Mouse (Mus musculus): ENCODE data around the gene Rapgef4. TPM values are rescaled to one million over a fixed set of nuclear protein-coding genes. Genes with fewer than 3 reads are reported as not detected.

Gene Rapgef4
- polyA plus RNA-seq, 2 experiments from 2014 or later = 4.0 to 8.2 TPM

DNA sequence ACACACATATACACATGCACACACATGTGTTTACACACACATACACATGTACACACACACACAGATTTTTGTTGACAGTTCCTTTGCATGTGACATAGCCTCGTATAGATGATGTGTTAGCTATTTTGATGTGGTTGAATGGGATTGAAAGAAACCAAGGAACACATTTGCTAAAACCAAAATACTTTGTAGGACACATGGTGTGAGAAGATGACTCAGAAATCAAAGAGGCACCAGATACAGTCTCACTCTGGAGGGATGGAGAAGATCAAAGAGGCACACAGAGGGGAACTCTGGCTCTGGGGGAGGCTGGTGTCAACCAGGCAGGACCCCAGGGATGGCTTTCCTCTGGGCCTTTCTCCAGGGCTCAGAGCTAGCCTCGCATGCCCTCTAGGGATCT is 4.7 kb downstream of the Rapgef4 start:
- no peak for ATAC-seq

DNA sequence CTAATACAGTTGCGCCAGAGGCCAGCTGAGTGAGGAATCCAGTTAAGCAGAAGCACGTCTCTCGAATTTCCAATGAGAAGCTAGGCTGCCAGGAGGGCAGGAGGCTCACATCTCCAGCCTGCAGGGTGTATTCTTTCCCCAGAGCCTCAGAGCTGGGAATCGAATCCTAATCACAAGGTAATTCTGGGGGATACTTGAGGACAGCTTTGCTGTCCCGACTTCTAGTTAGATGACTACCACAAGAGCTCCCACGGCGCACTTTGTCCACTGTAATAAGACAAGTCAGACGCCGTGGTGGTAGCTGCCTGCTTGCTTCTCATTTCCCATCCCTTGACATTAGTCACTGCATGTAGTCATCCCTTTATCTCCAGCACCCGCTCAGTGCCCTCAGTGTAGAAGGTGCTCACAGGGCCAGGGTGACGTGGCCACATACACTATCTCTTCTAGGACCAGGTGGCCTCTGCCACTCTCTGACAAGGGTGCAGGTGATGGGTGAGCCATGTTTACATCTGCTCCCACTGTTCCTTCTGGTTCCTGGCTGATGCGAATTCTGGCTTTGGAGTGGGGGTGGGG is 5.3 kb downstream of the Rapgef4 start:
- ATAC-seq = no peak

DNA sequence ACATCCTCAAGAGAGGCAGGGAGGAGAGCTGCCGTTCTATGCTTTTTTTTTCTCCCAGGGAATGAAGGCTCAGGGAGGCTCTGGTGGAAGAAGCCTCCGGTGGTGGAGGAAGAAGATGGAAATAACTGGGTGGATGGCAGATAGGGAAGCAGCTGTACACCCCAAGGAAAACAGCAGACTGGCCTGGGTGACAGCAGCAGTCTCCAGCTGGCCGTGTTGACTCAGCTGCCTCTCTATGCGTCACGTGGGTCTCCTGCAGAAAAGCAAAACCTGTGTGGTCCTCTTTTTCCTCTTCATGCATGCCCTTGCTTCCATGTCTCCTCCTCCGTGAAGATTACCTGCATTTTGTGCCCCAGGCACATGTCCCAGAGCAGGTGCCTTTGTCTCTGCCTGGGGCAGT is 7.5 kb downstream of the Rapgef4 start:
- ATAC-seq = no peak

GRCm38 (mm10) chr2:71992129-71992528 is 11.1 kb downstream of the Rapgef4 start:
- ATAC-seq = no peak

DNA sequence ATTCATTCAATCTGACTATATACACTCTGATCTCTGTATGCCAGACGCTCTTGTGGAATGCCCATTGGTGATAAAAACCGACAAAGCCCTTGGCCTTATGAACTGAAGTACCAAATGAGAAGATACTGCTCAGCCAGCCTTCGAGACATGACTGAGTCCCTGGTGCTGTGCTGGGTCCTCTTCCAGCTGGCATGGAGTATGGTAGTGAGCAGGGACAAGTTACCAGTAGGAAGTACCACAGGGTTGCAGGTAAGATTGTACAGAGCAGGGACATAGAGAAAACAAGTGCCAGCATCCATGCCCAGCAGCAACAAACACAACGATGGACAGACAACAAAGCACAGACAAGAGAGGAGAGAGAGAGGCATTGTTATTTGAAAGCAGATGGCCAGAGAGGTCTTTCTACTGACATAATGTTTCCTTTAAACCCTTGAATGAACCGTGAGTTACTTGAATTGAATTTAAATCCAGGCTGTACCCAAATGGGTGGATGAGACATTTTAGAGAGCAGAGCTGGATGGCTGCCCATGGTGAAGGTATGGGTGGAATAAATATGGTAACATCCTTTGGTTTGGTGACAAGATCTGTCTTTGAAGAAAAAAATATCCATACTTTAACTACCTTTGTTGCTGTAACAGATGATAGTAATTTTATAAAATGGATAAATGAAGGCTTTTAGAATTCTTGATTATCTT is 12.8 kb downstream of the Rapgef4 start:
- ATAC-seq = no peak

- ATAC-seq = no peak
Observed at GRCm38 (mm10) chr2:71998531-71998930, 17.5 kb downstream of the Rapgef4 start.

GRCm38 (mm10) chr2:72000102-72000501 is 19.1 kb downstream of the Rapgef4 start:
- no peak for ATAC-seq

- ATAC-seq = no peak
Observed at GRCm38 (mm10) chr2:72002843-72003370, 21.9 kb downstream of the Rapgef4 start.

- ATAC-seq = no peak
Observed at GRCm38 (mm10) chr2:72003756-72004525, 22.9 kb downstream of the Rapgef4 start.

GRCm38 (mm10) chr2:72005051-72005450 is 24.0 kb downstream of the Rapgef4 start:
- ATAC-seq = no peak

GRCm38 (mm10) chr2:72009446-72010218 is 28.6 kb downstream of the Rapgef4 start:
- ATAC-seq = no peak

- ATAC-seq = no peak
Observed at GRCm38 (mm10) chr2:72015366-72015765, 34.3 kb downstream of the Rapgef4 start.

- ATAC-seq = no peak
Observed at GRCm38 (mm10) chr2:72016013-72016412, 35.0 kb downstream of the Rapgef4 start.

DNA sequence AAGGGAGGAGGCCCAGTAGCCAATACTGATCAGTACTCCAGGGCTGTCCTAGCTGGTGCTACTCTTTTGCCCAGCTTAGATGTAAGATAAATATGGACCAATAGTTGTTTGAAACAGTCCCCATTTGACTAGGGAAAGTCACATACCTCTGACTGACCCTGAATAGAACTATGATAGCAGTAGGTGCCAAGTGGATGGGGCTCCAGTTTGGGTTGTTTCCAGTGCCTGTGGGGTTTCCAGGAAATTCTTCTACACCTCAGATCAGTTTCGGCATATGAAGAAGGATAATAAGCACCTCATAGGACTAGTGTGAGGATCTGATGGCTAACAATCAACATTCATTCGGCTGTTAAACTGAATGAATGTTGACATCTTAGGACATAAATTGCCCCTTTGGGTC is 36.1 kb downstream of the Rapgef4 start:
- ATAC-seq = no peak

DNA sequence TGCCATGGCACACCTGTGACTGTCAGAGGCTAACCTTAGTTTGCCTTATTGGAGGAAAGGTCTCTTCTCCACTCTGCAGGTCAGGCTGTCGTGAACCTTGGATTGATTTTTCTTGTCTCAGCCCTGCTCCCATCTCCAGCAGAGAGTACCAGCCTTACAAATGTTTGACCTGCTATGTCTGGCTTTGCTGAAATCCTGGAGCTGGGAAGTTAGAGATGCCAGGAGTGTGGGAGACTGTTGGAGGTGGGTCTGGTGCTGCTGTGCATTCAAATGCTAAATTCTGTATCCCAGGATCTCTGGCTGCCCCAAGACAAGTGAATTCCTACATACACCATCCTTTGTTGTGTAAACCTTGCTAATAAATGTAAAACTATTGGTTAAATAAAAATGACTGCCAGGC is 37.7 kb downstream of the Rapgef4 start:
- no peak for ATAC-seq

DNA sequence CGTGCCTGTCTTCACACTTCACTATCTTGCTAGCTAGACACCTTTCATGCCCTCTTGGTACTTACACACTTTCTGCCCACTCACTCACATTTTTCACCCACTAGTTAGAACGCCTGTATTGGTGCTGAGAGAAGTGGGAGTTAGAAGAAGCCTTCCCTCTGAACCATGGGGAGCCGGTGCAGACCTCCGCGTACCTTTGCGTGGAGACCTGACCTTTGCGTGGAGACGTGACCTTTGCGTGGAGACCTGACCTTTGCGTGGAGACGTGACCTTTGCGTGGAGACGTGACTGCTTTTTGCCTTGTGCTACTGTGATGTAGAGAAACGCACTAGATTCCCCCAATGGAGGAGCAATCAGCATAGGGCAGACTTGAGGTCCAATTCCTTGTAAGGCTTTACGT is 39.7 kb downstream of the Rapgef4 start:
- peak; percentile 71 for ATAC-seq

GRCm38 (mm10) chr2:72021440-72021839 is 40.4 kb downstream of the Rapgef4 start:
- ATAC-seq = no peak

DNA sequence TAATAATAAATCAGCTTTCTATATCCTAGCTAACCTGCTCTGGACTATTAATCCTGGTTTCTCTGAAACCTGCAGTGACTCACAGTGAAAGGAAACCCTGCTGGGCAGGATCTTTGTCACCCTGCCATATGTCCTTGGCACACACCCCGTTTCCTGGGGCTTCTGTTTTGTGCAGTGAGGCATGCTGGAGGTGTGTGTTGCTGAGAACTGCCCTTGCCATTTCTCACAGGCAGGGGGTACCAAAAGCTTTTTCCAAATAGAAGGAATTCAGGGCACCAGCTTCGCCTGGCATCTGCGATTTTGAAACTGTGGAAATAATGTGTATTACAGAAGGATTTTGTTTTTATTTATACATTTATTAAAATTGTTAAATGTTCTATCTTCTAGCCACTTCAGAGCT is 40.8 kb downstream of the Rapgef4 start:
- no peak for ATAC-seq

DNA sequence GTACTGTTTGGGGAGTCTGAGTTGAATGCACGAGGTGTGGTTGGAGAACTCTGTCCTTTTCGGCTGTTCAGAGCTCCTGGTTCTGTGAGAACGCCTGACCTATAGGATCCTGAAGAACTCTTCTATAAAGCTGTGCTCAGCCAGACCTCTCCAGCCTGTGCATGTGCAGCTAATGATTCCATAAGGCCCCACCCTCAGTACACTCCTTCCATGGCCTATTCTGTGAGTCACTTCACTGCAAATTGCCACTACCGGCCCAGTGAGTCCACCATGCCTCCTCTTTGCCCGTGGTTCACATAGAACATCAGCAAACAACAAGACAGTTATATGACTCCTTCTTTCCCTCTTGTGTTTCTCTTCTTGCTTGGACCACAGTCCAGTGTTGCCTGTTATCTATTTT is 42.8 kb downstream of the Rapgef4 start:
- no peak for ATAC-seq

GRCm38 (mm10) chr2:72025660-72026059 is 44.6 kb downstream of the Rapgef4 start:
- ATAC-seq = no peak

GRCm38 (mm10) chr2:72026506-72026905 is 45.5 kb downstream of the Rapgef4 start:
- ATAC-seq = no peak

DNA sequence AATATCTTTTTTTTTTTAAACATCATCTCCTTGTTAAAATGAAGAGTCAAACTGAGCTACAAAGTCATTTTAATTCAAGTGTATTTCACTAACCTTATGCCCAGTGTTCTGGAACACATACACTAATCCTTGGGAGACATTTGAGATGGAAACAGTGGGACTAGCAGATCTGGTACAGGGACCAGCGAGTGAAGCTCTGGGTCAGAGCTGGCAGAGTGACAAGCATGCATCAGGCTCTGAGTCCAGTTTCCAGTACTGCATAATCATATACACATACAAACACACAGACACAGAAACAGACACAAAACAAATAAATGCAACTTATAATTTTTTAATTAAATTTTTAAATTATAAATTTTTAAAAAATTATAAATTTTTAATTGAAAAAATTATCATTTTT is 48.0 kb downstream of the Rapgef4 start:
- ATAC-seq = no peak

DNA sequence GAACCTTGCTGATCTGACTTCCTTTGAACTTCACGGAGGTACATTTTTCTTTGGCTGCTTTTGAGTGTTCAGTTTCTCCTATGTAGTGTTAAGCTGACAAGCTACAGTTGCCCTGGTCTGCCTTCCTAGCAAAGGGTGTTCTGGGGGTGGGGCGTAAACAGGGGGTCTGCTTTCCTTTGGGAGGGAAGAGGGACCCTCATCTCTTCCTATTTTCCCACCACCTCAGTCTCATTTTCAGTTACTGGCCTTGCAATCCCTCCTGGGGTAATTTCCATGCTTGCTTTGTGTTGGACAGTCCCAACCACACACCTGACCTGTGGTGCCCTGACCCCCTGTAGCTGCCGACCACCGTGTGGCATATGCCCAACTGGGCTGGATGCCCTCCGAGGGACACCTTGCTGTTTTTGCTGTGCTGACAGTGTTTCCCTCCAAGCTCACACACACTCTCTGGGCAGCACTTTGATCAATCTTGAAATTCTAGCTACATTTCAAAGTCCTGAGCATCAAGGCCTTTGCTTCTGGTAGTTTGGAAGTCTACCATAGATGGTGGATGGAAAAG is 48.6 kb downstream of the Rapgef4 start:
- ATAC-seq = no peak
